ENCODE assay signal across 20 mouse cellular contexts in genomic region chr9:22829212-22829960, GRCm38 (mm10).
DNase-seq lines count a peak whose midpoint lies in the region; ATAC-seq and TF ChIP-seq lines count a peak whose summit lies in the region.
"Had no signal": no experiment of that assay in that cellular context is flagged by ENCODE, and none has a peak within 500 bp of the region (broad histone marks: within the 10 kb centered on the region; RNA-seq: fewer than 3 reads in every experiment).

No protein-coding gene starts in this region.

- no peaks in the 10 kb centered on the region for H3K9me3 ChIP-seq in hindbrain, embryonic 15.5 days
- no peaks in the 10 kb centered on the region for H3K9me3 ChIP-seq in neural tube, embryonic 13.5 days
- H3K9me3 ChIP-seq in intestine, embryonic 16.5 days (ENCODE audit: control insufficient read depth, low read length), result no peaks in the 10 kb centered on the region
- H3K9me3 ChIP-seq: embryonic facial prominence, embryonic 15.5 days; heart, embryonic 10.5 days; intestine, embryonic 15.5 days; kidney, embryonic 15.5 days; limb, embryonic 10.5 days; liver, embryonic 12.5 days; stomach, embryonic 15.5 days had no signal

- H3K4me3 ChIP-seq in layer of hippocampus, adult 2 months, result peak overlapping the region; percentile 11; the same call in 1 of the 2 replicates
- H3K4me3 ChIP-seq in hindbrain, embryonic 15.5 days, result no peak overlapping the region
- H3K4me3 ChIP-seq in neural tube, embryonic 13.5 days, result no peak overlapping the region
- no peak overlapping the region for H3K4me3 ChIP-seq in intestine, embryonic 16.5 days (ENCODE audit: low read length)
- H3K4me3 ChIP-seq: embryonic facial prominence, embryonic 15.5 days; heart, embryonic 10.5 days; intestine, embryonic 15.5 days; kidney, embryonic 15.5 days; limb, embryonic 10.5 days; liver, embryonic 12.5 days; stomach, embryonic 15.5 days had no signal

- H3K4me1 ChIP-seq in hindbrain, embryonic 15.5 days (replicated peaks), result peaks cover 18% of the 10 kb centered on the region
- peaks cover 74% of the 10 kb centered on the region for H3K4me1 ChIP-seq in neural tube, embryonic 13.5 days (replicated peaks)
- no peaks in the 10 kb centered on the region for H3K4me1 ChIP-seq in intestine, embryonic 16.5 days (ENCODE audit: control insufficient read depth, insufficient read depth, low read length)
- H3K4me1 ChIP-seq: intestine, embryonic 15.5 days; liver, embryonic 12.5 days; stomach, embryonic 15.5 days had no signal

- no peak for TF ChIP-seq CTCF in layer of hippocampus, adult 2 months (conservative IDR thresholded peaks at IDR 0.05)

- peak overlapping the region; percentile 32 for H3K4me2 ChIP-seq in hindbrain, embryonic 15.5 days
- peak overlapping the region; percentile 28 for H3K4me2 ChIP-seq in neural tube, embryonic 13.5 days
- H3K4me2 ChIP-seq in intestine, embryonic 16.5 days (ENCODE audit: low read depth, low read length), result no peak overlapping the region
- H3K4me2 ChIP-seq: embryonic facial prominence, embryonic 15.5 days; intestine, embryonic 15.5 days; kidney, embryonic 15.5 days; liver, embryonic 12.5 days; lung, embryonic 14.5 days; stomach, embryonic 15.5 days had no signal

- ATAC-seq in hindbrain, embryonic 15.5 days (ENCODE audit: low FRiP score, low read depth), result peak; percentile 59
- peak; percentile 71 for ATAC-seq in neural tube, embryonic 13.5 days (ENCODE audit: low read depth)
- ATAC-seq in intestine, embryonic 16.5 days, result no peak
- ATAC-seq: intestine, embryonic 15.5 days; liver, embryonic 12.5 days had no signal

- H3K27ac ChIP-seq in layer of hippocampus, adult 2 months, result no peak overlapping the region
- H3K27ac ChIP-seq in hindbrain, embryonic 15.5 days (replicated peaks), result peak overlapping the region; percentile 48
- peak overlapping the region; percentile 84 for H3K27ac ChIP-seq in neural tube, embryonic 13.5 days (replicated peaks)
- no peak overlapping the region for H3K27ac ChIP-seq in intestine, embryonic 16.5 days (ENCODE audit: low read length)
- H3K27ac ChIP-seq: embryonic facial prominence, embryonic 15.5 days; intestine, embryonic 15.5 days; kidney, embryonic 15.5 days; liver, embryonic 12.5 days; stomach, embryonic 15.5 days had no signal

- no peak for DNase-seq in layer of hippocampus, adult 2 months (ENCODE audit: low spot score in 2 of 2)
- DNase-seq in layer of hippocampus, postnatal 10 days (ENCODE audit: low spot score in 2 of 2), result no peak
- DNase-seq in fibroblast of lung, adult 2 months (ENCODE audit: low read depth), result peak; percentile 23
- no peak for DNase-seq in gastrocnemius, postnatal 10 days
- DNase-seq: embryo, embryonic 11 days; gastrocnemius, postnatal 25 days; layer of hippocampus, postnatal 36 days; lung, embryonic 14.5 days; spleen, adult 18-20 months; thymus, adult 2 months had no signal

- H3K36me3 ChIP-seq in hindbrain, embryonic 15.5 days, result no peaks in the 10 kb centered on the region
- H3K36me3 ChIP-seq in neural tube, embryonic 13.5 days, result no peaks in the 10 kb centered on the region
- no peaks in the 10 kb centered on the region for H3K36me3 ChIP-seq in intestine, embryonic 16.5 days (ENCODE audit: control insufficient read depth, insufficient read depth, low read length)
- H3K36me3 ChIP-seq: embryonic facial prominence, embryonic 15.5 days; heart, embryonic 10.5 days; intestine, embryonic 15.5 days; kidney, embryonic 15.5 days; limb, embryonic 10.5 days; liver, embryonic 12.5 days; stomach, embryonic 15.5 days had no signal

- H3K27me3 ChIP-seq in hindbrain, embryonic 15.5 days, result no peaks in the 10 kb centered on the region
- H3K27me3 ChIP-seq in neural tube, embryonic 13.5 days, result no peaks in the 10 kb centered on the region
- no peaks in the 10 kb centered on the region for H3K27me3 ChIP-seq in intestine, embryonic 16.5 days (replicated peaks; ENCODE audit: control insufficient read depth, insufficient read depth, low read length)
- H3K27me3 ChIP-seq: embryonic facial prominence, embryonic 15.5 days; intestine, embryonic 15.5 days; kidney, embryonic 15.5 days; liver, embryonic 12.5 days; stomach, embryonic 15.5 days had no signal

- H3K9ac ChIP-seq in hindbrain, embryonic 15.5 days, result no peak overlapping the region
- peak overlapping the region; percentile 53 for H3K9ac ChIP-seq in neural tube, embryonic 13.5 days
- H3K9ac ChIP-seq in intestine, embryonic 16.5 days (ENCODE audit: low read depth, low read length), result no peak overlapping the region
- H3K9ac ChIP-seq: embryonic facial prominence, embryonic 15.5 days; intestine, embryonic 15.5 days; kidney, embryonic 15.5 days; liver, embryonic 12.5 days; lung, embryonic 14.5 days; stomach, embryonic 15.5 days had no signal

- 45% methylated on average over 21 of the region's 21 CpGs for WGBS in hindbrain, embryonic 15.5 days
- 34% methylated on average over 21 of the region's 21 CpGs for WGBS in neural tube, embryonic 13.5 days
- 85% methylated on average over 21 of the region's 21 CpGs for WGBS in intestine, embryonic 16.5 days

Comparison
In these comparisons a context has a peak if more than half of its experiments do, and no peak if none do; other contexts are left out.
1. H3K27ac ChIP-seq: peak in hindbrain, embryonic 15.5 days (single experiment) and neural tube, embryonic 13.5 days (single experiment); none in layer of hippocampus, adult 2 months (single experiment) and intestine, embryonic 16.5 days (single experiment).